Mouse (Mus musculus) embryo, embryonic 10.5 days (tissue): Measurements from ENCODE around the gene Fsd2.

Experiments used
- DNase-seq: peaks from one replicate; pipeline ENCODE4 v3.0.0-alpha.2; 2015; ENCODE audit warnings: low spot score

The Fsd2 gene

DNA sequence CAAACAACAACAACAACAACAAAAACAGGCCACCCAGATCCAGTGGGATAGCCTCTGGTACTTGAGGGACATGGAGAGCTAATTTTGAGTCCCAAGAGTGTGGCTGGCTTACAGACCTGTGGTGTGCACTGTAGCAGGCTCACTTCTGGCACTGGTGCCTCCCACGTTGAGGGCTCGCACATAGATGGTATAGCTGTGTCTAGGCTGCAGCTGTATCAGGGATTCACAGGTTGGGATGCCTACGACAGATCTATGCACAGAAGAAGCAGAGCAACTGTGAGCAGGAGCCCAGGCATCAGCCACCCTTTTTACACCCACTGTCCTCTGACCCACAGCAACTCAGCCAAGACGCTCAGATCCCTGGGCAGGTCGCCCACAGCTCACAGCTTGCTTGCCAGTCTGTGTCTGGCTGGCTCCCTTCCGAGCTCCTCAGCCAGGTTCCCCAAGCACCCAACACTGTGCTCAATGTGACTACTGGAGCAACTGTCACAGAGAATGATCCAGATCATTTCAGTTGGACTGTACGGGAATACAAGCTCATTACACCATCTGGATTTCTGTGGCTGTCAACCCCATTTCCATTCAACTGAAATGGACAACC, 24.7 kb downstream of the Fsd2 start:
- DNase-seq = no peak

GRCm38 (mm10) chr7:81540999-81541398, 25.7 kb downstream of the Fsd2 start:
- DNase-seq = no peak

GRCm38 (mm10) chr7:81539565-81539964, 27.2 kb downstream of the Fsd2 start:
- peak; percentile 10 for DNase-seq

- no peak for DNase-seq
Observed at GRCm38 (mm10) chr7:81538070-81538675, 28.6 kb downstream of the Fsd2 start.

- no peak for DNase-seq
Observed at GRCm38 (mm10) chr7:81536478-81536877, 30.3 kb downstream of the Fsd2 start.

- DNase-seq = no peak
Observed at GRCm38 (mm10) chr7:81531462-81531861, 35.3 kb downstream of the Fsd2 start.

GRCm38 (mm10) chr7:81528918-81529317, 37.8 kb downstream of the Fsd2 start:
- no peak for DNase-seq

- DNase-seq = no peak
Observed at GRCm38 (mm10) chr7:81523663-81524017, 43.1 kb downstream of the Fsd2 start.

DNA sequence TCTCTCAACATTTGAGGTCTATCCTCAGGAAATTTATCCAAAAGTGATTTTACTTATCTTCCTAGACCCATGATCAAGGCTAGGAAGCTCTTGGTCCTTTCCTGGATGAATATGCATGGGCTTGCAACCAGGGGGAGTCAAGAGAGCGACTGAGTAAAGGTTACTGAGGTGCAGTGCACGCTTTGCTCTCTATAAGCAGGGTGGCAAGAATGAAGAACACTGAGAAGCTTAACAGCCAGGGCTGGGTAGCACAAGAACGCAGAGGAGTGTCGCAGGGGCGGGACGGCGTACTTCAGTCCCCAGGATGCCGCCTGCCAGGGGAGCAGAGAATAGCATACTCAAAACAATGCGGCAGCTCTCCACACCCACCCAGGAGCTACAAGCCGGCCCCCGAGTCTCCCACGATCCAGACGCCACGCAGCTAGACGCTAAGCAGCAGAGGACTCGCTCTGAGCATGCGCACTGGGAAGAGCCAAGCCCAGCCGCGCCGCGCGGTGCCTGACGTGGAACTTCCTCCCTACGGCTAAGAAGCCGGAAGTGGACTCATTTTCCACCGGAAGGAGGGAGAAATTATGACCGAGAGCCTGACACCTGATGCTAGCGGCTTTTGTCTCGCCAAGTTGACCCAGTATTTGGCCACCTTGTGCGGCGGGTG, 43.6 kb downstream of the Fsd2 start:
- peak; percentile 98 for DNase-seq

GRCm38 (mm10) chr7:81516154-81517030, 50.4 kb downstream of the Fsd2 start:
- no peak for DNase-seq

DNA sequence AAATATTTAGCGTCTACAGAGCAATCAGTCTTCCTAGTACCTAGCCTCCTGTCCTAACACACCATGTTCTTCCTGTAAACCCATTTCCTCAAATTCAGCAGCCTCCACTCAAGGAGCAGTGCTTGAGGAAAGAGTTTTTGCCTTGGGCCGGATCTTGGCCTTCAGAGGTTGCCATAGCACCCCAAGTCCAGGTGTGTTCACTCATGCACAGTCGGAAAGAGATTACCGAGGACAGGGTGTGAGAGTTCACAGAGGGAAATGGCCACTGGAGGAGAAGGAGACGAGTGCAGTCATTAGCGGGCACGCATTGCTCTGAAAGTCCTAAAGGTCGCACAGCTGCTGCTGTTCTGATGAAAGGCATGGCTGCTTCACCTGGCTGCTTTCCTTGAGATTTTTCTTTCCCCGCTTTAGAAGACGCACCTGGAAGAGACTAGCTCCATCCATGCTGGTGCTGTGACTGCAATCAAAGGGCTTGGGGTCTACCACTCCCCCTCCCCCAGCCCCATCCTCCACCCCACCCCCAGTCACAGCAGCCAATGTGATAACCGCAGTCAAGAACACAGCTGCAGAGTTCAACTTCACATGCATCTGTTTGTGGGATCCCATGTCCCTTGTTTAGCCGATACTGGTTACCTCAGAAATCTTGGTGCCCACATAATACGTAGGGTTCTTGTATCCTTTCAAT, 51.7 kb downstream of the Fsd2 start:
- no peak for DNase-seq

DNA sequence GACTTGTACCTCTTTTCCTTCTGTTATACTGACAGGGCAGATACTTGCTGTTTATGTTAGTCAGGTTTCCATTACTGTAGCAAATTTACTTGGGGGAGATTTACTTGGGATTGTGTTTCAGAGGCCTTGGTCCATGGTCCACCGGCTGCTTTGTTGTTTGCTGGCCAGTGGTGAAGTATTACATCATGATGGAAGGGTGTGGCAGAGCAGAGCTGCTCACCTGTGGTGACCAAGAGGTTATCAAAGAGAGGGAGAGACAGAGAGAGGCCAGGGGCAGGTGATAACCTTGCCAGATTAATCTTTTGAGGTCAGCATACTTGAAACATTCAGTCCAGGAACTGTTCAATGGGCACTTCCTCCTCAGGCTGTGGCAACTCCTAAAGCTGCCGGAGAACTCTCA, 65.7 kb downstream of the Fsd2 start:
- no peak for DNase-seq

DNA sequence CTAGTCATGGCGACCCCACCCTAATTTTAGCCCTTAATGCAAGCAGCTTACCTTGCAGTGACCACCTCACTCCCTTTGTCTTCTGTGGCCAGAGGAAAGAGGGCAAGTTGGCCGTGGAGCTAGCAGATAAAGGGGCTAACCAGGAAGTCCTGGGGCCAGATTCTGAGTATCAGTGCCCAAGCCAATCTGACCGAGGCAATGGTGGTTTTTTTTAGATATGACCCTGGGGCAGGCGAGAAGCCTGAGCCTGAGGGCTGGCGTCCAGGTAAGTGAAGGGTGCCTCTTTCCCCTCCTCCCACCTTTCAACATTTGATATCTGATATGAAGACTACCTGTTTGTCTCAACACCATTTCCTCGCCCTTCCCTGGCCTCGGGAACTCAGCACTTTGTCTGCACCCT, 68.6 kb downstream of the Fsd2 start, which contains the start of gene BC048679:
BC048679 (minus strand) TSS at position 101 of the 400 bp plus-strand sequence.
- no peak for DNase-seq

DNA sequence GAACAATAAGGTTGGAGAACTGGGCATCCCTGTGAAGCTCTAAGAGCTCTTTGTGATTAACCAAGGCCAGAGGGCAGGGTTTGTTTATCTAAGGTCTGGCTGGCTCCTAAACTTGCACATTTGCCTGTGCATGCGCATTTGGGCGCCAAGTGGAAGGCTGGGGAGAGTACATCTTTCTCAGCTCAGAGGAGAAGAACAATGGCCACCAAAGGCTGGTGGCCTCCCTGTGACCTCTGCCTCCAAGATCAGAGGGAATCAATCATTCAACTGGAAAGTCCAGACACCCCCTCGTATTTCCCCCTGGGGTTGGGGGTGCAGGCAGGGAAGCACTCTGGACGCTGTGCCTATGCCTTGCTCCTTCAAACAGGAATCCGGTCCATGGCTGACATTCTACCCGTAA, 69.6 kb downstream of the Fsd2 start:
- peak; percentile 72 for DNase-seq

- DNase-seq = peak; percentile 79
Observed at GRCm38 (mm10) chr7:81493331-81494021, 73.3 kb downstream of the Fsd2 start, which contains the start of gene Ap3b2. Gene Ap3b2 (minus strand): TSS chr7:81493925.

- no peak for DNase-seq
Observed at GRCm38 (mm10) chr7:81492628-81493027, 74.1 kb downstream of the Fsd2 start.

DNA sequence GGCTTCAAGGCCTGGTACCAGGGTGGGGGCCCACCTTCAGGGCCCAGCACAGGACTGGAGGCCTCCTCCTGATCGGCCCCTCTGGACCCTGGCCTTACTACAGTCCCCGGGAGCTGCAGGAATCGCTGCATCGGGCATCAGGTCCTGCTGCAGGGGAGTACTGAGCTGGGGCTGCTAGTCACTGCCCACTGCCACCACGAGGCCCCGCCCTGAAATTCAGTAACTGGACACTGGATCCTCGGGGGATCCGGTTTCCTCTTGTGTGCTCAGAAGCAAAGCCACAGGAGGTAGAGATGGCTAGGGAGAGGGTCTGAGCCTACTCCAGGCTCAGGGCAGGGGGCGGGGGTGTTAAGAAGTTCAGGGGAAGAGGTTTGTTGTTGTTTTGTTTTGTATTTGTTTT, 77.1 kb downstream of the Fsd2 start:
- DNase-seq = peak; percentile 70
